Mouse (Mus musculus) lung, postnatal 10 days (tissue): ENCODE results near the gene Otud3.
A peak's percentile ranks its signal among the peaks of the same experiment; 100 is the strongest.
"Not testable (repeated sequence)": the region's sequence is repeated elsewhere in the genome, so short reads cannot be mapped to it uniquely, and the experiment has no call there.

Experiments
- DNase-seq: peaks from one replicate; pipeline ENCODE4 v3.0.0; 2021

Gene Otud3

GRCm38 (mm10) chr4:138889165-138889564 lies 24.6 kb downstream of the Otud3 start:
- DNase-seq: no peak

DNA sequence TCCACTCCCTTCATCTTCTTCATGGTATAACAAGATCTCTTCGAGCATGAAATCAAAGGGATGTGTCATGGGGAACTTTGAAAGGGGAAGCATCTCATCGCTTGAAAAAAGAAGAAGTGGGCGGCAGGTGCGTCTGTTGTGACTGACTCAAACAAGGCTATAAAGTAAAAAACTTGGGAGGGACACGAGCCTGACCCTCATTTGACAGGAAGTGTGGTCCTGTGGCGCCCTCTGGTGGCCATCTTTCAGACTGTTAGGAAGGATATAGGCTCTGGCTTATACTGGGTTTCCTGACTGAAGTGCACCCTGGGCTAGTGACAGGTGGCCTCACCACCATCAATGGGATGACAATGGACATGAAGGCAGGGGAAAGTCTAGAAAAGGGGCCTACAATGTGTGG lies 29.5 kb downstream of the Otud3 start:
- DNase-seq: peak; percentile 91

GRCm38 (mm10) chr4:138882179-138882578 lies 31.6 kb downstream of the Otud3 start:
- peak; percentile 45 for DNase-seq

DNA sequence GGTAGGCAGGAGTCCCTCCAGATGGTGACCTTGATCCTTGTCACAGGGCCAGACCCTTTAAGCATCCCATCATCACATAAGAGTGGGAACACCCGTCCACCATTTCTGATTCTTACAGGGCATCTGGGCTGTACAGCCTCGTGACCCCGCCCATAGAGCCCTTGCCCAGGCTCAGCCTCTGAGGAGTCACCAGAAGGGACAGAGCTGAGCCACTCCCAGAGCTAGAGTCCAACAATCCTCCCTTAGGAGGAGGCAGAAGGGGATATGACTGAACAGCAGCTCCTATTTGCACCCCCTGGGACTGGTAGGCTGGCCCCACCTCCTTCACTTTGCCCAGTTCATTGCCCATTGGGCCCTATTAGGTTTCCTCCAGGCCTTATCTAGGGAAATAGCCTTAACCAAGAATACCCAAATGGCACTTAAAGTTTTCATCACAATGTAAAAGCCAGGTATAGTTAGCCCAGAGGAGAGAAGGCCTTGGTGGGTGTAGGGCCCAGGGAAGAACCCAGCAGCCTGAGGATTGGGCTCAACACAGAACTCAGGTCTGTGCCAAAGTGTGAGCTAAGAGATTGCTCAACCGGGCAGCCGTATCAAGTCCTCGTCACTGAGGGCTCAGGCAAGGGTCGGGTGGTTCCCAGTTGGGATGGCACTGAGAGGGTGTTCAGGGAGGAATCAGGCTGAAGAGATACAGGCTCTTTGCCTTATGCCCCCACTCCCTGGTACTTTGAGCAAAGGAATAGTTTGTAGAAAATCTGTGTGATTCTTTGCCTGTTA lies 32.7 kb downstream of the Otud3 start:
- no peak for DNase-seq

- no peak for DNase-seq
Measured at GRCm38 (mm10) chr4:138879808-138880207, 33.9 kb downstream of the Otud3 start.

GRCm38 (mm10) chr4:138878783-138879182 lies 35.0 kb downstream of the Otud3 start:
- peak; percentile 56 for DNase-seq

DNA sequence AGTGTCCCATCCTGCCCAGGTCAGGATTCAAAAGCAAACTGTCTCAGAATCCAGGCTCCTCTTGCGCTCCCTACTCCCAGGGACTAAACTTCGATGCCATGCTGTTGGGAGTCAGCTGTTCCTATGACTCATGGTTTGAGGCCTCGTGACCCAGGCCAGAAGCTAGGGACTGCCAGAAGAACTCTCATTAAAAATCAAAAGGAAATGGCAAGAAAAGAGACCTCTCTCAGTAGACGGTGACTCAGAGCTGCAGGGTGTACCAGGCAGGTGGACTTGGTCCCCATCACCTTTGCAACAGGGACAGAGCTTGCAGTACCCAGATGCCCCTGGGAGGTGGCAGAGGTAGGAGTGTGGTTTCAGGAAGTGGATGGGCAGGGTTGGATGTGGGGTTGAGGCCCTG lies 36.0 kb downstream of the Otud3 start, which contains the start of gene Pla2g2e:
Pla2g2e (plus strand) TSS at position 212 of the 400 bp plus-strand sequence.
- no peak for DNase-seq

GRCm38 (mm10) chr4:138875986-138876385 lies 37.8 kb downstream of the Otud3 start:
- no peak for DNase-seq

DNA sequence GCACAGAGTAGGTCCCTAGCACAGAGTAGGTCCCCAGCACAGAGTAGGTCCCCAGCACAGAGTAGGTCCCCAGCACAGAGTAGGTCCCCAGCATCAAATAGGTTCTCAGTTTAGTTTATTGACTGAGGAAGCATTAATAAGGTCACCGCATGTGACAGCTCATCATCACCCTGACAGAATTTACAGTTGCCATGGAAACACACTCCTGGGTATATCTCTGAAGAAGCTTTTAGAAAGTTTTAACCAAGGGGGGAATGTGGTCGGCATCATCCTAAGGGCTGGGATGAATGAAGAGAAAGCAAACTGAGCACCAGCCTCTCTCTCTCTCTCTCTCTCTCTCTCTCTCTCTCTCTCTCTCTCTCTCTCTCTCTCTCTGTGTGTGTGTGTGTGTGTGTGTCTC lies 38.5 kb downstream of the Otud3 start:
- not testable (repeated sequence) for DNase-seq

- no peak for DNase-seq
Measured at GRCm38 (mm10) chr4:138873864-138874263, 39.9 kb downstream of the Otud3 start, which contains the start of gene Gm13030. Gm13030 (minus strand) TSS chr4:138873964.

GRCm38 (mm10) chr4:138868666-138869065 lies 45.1 kb downstream of the Otud3 start:
- DNase-seq: no peak

- peak; percentile 90 for DNase-seq
Measured at GRCm38 (mm10) chr4:138866413-138866812, 47.3 kb downstream of the Otud3 start.

DNA sequence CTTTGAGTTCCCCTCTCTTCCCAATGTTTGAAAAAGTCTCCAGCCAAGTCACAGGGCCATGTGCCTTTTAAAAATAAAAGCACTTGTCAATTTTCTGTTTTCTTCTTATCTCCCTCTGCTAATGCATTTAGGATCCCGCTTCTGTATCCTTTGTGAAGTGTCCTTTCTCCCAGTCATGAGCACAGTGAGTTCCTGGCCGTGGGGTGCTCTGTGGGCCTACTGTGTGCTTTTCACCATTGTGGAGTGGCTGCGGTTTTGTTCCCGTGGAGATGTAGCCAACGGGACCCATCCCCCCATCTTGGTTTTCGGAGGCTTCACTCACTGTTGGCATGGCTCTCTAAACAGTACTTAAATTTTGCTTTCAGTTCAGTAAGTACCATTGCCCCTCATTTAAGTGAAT lies 47.8 kb downstream of the Otud3 start:
- no peak for DNase-seq

- no peak for DNase-seq
Measured at GRCm38 (mm10) chr4:138865092-138865491, 48.7 kb downstream of the Otud3 start.

- DNase-seq: peak; percentile 41
Measured at GRCm38 (mm10) chr4:138863344-138863998, 50.3 kb downstream of the Otud3 start, which contains the start of gene Pla2g5. Pla2g5 (minus strand) TSS chr4:138863482.

DNA sequence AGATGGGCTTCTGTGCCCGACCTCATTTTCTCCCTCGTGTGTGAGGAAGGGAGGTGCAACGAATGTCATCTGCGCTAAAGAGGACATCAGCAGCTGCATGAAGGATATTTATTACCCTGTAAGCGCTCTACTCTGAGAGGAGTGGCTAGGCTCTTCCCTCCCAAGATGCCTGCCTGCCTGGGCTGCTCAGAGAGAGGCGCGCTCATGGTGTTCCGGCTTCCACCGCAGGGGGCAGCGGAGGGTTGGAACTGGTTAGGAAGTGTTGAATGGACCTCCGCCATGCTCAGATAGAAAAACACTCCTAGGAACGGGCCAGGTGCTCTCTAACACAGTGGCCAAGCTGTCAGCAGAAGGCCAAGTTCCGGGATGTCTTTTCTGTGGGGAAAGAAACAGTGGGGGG lies 54.0 kb downstream of the Otud3 start:
- DNase-seq: peak; percentile 87

GRCm38 (mm10) chr4:138859245-138859644 lies 54.5 kb downstream of the Otud3 start:
- no peak for DNase-seq

GRCm38 (mm10) chr4:138858446-138858845 lies 55.3 kb downstream of the Otud3 start:
- no peak for DNase-seq

- DNase-seq: no peak
Measured at GRCm38 (mm10) chr4:138857576-138857975, 56.2 kb downstream of the Otud3 start.

GRCm38 (mm10) chr4:138856491-138856890 lies 57.3 kb downstream of the Otud3 start:
- peak; percentile 84 for DNase-seq

- DNase-seq: no peak
Measured at GRCm38 (mm10) chr4:138855092-138855632, 58.6 kb downstream of the Otud3 start.

DNA sequence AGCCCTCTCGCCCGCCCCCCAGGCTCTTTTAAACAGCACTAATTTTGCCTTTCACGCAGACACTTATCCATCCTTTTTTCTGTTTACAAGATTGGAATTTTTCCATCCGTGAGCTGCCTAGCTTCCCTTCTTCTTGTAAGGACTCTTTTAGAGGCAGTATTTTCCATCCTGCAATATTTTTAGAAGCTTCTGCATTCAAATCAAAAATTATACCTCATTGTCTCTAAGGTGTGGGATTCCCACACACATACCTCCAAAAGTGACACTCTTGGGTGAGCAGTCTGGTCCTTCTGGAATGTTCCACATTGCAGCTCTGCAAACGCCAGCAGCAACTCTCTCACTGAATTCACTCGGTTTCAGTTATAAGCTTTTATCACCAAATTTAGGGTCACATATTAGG lies 60.8 kb downstream of the Otud3 start:
- no peak for DNase-seq

- peak; percentile 76 for DNase-seq
Measured at GRCm38 (mm10) chr4:138851463-138851862, 62.3 kb downstream of the Otud3 start.
